Mouse (Mus musculus) G1E (cell line): ENCODE results near the gene Slc2a8.

Experiments used
- CTCF ChIP-seq: IDR thresholded peaks from 2 replicates; pipeline ENCODE4 v1.5.1; 2012; ENCODE audit warnings: low read depth, low read length, inconsistent platforms, mixed read lengths
- GATA1 ChIP-seq: IDR thresholded peaks from 2 replicates; pipeline ENCODE4 v1.6.1; 2012; ENCODE audit warnings: borderline replicate concordance, low read length, inconsistent platforms, mixed read lengths
- GATA2 ChIP-seq: IDR thresholded peaks from 2 replicates; pipeline ENCODE4 v1.6.1; 2012; ENCODE audit warnings: low read depth, low read length, inconsistent platforms, borderline replicate concordance
- POLR2AphosphoS5 ChIP-seq: IDR thresholded peaks from 2 replicates; pipeline ENCODE4 v1.6.1; 2012; ENCODE audit warnings: low read depth, low read length, inconsistent platforms; ENCODE audit not compliant: insufficient replicate concordance
- TAL1 ChIP-seq: conservative IDR thresholded peaks from 2 replicates; pipeline ENCODE4 v1.6.1; 2012; ENCODE audit warnings: low read depth, low read length, inconsistent platforms, mixed read lengths

DNA sequence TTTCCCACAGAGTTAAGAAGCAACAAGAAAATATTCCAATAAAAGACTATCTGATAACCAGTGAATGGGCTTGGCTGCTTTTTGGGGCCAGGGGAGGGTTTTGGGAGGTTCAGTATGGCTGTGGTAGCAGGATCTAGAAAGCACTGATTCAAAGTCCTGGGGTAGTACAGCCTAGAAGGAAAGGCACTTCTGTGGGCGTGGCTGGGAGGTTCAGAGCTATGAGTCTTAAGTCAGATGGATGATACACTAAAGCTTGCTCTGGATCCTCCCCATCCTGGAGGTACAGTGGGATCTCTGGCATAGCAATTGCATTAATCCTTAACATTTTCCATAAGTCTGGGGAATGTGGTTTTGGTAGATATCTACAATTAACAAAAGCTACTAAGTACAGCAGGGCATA is 17.9 kb downstream of the Slc2a8 start:
- TF ChIP-seq CTCF (no peak), GATA1 (no peak), TAL1 (no peak), POLR2AphosphoS5 (no peak), GATA2 (no peak)
